Mouse (Mus musculus) liver, adult 2 months (tissue): Measurements from ENCODE around the gene Gm45521.

ENCODE experiments used
- CTCF ChIP-seq: fragments of 200-500 bp; IDR thresholded peaks from 2 replicates; pipeline ENCODE4 v1.5.1; 2011; ENCODE audit warnings: low read depth, low read length, control low read depth
- POLR2A ChIP-seq: fragments of 200-500 bp; IDR thresholded peaks from 2 replicates; pipeline ENCODE4 v1.6.1; 2011; ENCODE audit warnings: low read length, control low read depth; ENCODE audit not compliant: insufficient read depth; ENCODE audit errors: extremely low read depth

DNA sequence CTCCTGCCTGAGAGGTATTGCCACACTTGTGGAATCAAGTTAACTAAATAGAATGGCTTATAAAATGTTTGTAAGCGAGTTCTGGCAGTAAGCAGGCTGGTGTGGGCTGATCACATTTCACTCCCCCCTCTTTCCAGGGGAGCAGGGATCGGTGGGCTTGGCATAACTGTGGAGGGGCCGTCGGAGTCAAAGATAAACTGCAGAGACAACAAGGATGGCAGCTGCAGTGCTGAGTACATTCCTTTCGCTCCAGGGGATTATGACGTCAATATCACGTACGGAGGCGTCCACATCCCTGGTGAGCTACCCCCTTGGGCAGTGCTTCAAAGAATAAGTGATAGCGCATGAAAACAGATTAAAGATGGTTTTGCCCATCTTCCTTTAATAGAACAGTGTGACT is 47.6 kb upstream of the Gm45521 start:
- TF ChIP-seq CTCF (no peak), POLR2A (no peak)
